Comparison of ENCODE assay signal across 10 mouse cellular contexts in genomic region chr5:121449976-121450375, GRCm38 (mm10). TPM values are rescaled to one million over a fixed set of nuclear protein-coding genes. Genes with fewer than 3 reads are reported as not detected.
DNase-seq lines count a peak whose midpoint lies in the region; ATAC-seq and TF ChIP-seq lines count a peak whose summit lies in the region.
"Had no signal": no experiment of that assay in that cellular context is flagged by ENCODE, and none has a peak within 500 bp of the region (broad histone marks: within the 10 kb centered on the region; RNA-seq: fewer than 3 reads in every experiment).

No protein-coding gene starts in this region.

- TF ChIP-seq RAD21 in CH12.LX (IDR thresholded peaks at IDR 0.05; ENCODE audit: low read depth, low read length) = peak; percentile 75

- no peak overlapping the region for H3K27ac ChIP-seq in hindbrain, embryonic 11.5 days (ENCODE audit: low read depth, low read length)
- no peak overlapping the region for H3K27ac ChIP-seq in hindbrain, embryonic 13.5 days
- H3K27ac ChIP-seq in CH12.LX (ENCODE audit: insufficient read depth, low read depth) = peak overlapping the region; percentile 72
- no peak overlapping the region for H3K27ac ChIP-seq in heart, embryonic 13.5 days (replicated peaks)
- no peak overlapping the region for H3K27ac ChIP-seq in small intestine, adult 2 months (ENCODE audit: insufficient read depth, low read depth, low read length)
- H3K27ac ChIP-seq: embryonic facial prominence, embryonic 12.5 days had no signal

- 0 out of 2 replicates have a peak, but pooled peaks have one; percentile 39 for TF ChIP-seq POLR2A in CH12.LX (IDR thresholded peaks at IDR 0.05; ENCODE audit: low read depth, low read length)
- TF ChIP-seq POLR2A in small intestine, adult 2 months (IDR thresholded peaks at IDR 0.05; ENCODE audit: low read depth, low read length) = no peak

- H3K9me3 ChIP-seq in hindbrain, embryonic 11.5 days (ENCODE audit: control insufficient read depth, low read length) = no peaks in the 10 kb centered on the region
- H3K9me3 ChIP-seq in hindbrain, embryonic 13.5 days = no peaks in the 10 kb centered on the region
- peaks cover 2% of the 10 kb centered on the region for H3K9me3 ChIP-seq in CH12.LX (replicated peaks; ENCODE audit: low read length)
- H3K9me3 ChIP-seq in heart, embryonic 13.5 days = no peaks in the 10 kb centered on the region
- H3K9me3 ChIP-seq: embryonic facial prominence, embryonic 12.5 days had no signal

- DNase-seq in hindbrain, embryonic 11.5 days (ENCODE audit: low spot score) = peak; percentile 67
- peak; percentile 94 for DNase-seq in CH12.LX (ENCODE audit: extremely low read depth)
- DNase-seq in adrenal gland, postnatal 14 days = peak; percentile 79
- DNase-seq in lung, adult 18-20 months = peak; percentile 48 to 66
- DNase-seq in ovary, postnatal 36 days (ENCODE audit: low spot score) = no peak

- WGBS in hindbrain, embryonic 11.5 days = 69% methylated on average over 6 of the region's 6 CpGs
- WGBS in hindbrain, embryonic 13.5 days = 64% methylated on average over 6 of the region's 6 CpGs
- 63% methylated on average over 6 of the region's 6 CpGs for WGBS in heart, embryonic 13.5 days
- WGBS in small intestine, adult 2 months = 40% methylated on average over 6 of the region's 6 CpGs

- H3K4me3 ChIP-seq in hindbrain, embryonic 11.5 days (ENCODE audit: low read depth, low read length) = no peak overlapping the region
- no peak overlapping the region for H3K4me3 ChIP-seq in hindbrain, embryonic 13.5 days
- H3K4me3 ChIP-seq in CH12.LX (replicated peaks in 1 of 3; ENCODE audit: low read depth in 2 of 3, low read length in 2 of 3, poor library complexity in 1 of 3) = no peak overlapping the region
- no peak overlapping the region for H3K4me3 ChIP-seq in heart, embryonic 13.5 days
- no peak overlapping the region for H3K4me3 ChIP-seq in small intestine, adult 2 months (ENCODE audit: low read depth, low read length)
- H3K4me3 ChIP-seq: embryonic facial prominence, embryonic 12.5 days had no signal

- H3K4me1 ChIP-seq in hindbrain, embryonic 11.5 days (replicated peaks; ENCODE audit: control insufficient read depth, insufficient read depth, low read length) = peaks cover 2% of the 10 kb centered on the region; the same call in 1 of the 2 replicates
- H3K4me1 ChIP-seq in hindbrain, embryonic 13.5 days (replicated peaks) = peaks cover 30% of the 10 kb centered on the region
- H3K4me1 ChIP-seq in CH12.LX (ENCODE audit: control insufficient read depth in 1 of 2, insufficient read depth in 2 of 2) = peaks cover 11 to 65% of the 10 kb centered on the region in 2 experiments
- peaks cover 41% of the 10 kb centered on the region for H3K4me1 ChIP-seq in heart, embryonic 13.5 days
- H3K4me1 ChIP-seq in small intestine, adult 2 months (ENCODE audit: control insufficient read depth, insufficient read depth, insufficient read length, low read length) = peaks cover 18% of the 10 kb centered on the region; the same call in 1 of the 2 replicates

- dilution Hi-C loops in CH12.LX (cut with MboI; ENCODE audit: extremely low pct_ligation_motif_present, extremely low pct_unique_long_range_greater_than_20kb, low sequenced_read_pairs) = no loop called here

- H3K79me2 ChIP-seq in CH12.LX (replicated peaks; ENCODE audit: control insufficient read depth, extremely low read depth, insufficient read depth, poor library complexity, severe bottlenecking) = peaks cover 25% of the 10 kb centered on the region

- no peak overlapping the region for H3K4me2 ChIP-seq in hindbrain, embryonic 11.5 days (replicated peaks; ENCODE audit: low read depth, low read length)
- no peak overlapping the region for H3K4me2 ChIP-seq in hindbrain, embryonic 13.5 days
- H3K4me2 ChIP-seq in CH12.LX (ENCODE audit: insufficient read depth, low read depth, poor library complexity, severe bottlenecking) = peak overlapping the region; percentile 59
- H3K4me2 ChIP-seq in heart, embryonic 13.5 days = peak overlapping the region; percentile 95; the same call in 1 of the 2 replicates
- H3K4me2 ChIP-seq: embryonic facial prominence, embryonic 12.5 days had no signal

- peaks cover 13% of the 10 kb centered on the region for H3K36me3 ChIP-seq in hindbrain, embryonic 11.5 days (ENCODE audit: control insufficient read depth, insufficient read depth, low read length)
- H3K36me3 ChIP-seq in hindbrain, embryonic 13.5 days = peaks cover 52% of the 10 kb centered on the region
- H3K36me3 ChIP-seq in CH12.LX (replicated peaks in 1 of 2; ENCODE audit: control insufficient read depth in 1 of 2, insufficient read depth in 1 of 2, low read length in 1 of 2) = peaks cover 42 to 60% of the 10 kb centered on the region in 2 experiments
- H3K36me3 ChIP-seq in heart, embryonic 13.5 days = peaks cover 53% of the 10 kb centered on the region
- H3K36me3 ChIP-seq in small intestine, adult 2 months (ENCODE audit: control insufficient read depth, insufficient read depth, low read length) = peaks cover 25% of the 10 kb centered on the region

- peak; percentile 90 for TF ChIP-seq EP300 in CH12.LX (IDR thresholded peaks at IDR 0.05; ENCODE audit: low read length)

- no peak overlapping the region for H3K9ac ChIP-seq in hindbrain, embryonic 11.5 days (ENCODE audit: low read depth, low read length)
- H3K9ac ChIP-seq in hindbrain, embryonic 13.5 days = no peak overlapping the region
- no peak overlapping the region; the same call in 1 of the 2 replicates for H3K9ac ChIP-seq in CH12.LX (ENCODE audit: insufficient read depth, low read depth)
- no peak overlapping the region for H3K9ac ChIP-seq in heart, embryonic 13.5 days
- H3K9ac ChIP-seq: embryonic facial prominence, embryonic 12.5 days had no signal

- TF ChIP-seq CTCF in CH12.LX (conservative IDR thresholded peaks at IDR 0.05 in 1 of 2, IDR thresholded peaks at IDR 0.05 in 1 of 2; ENCODE audit: low read depth in 2 of 2, low read length in 2 of 2) = peak; percentile 61 to 83
- peak; percentile 40; the same call in 1 of the 2 replicates for TF ChIP-seq CTCF in small intestine, adult 2 months (IDR thresholded peaks at IDR 0.05; ENCODE audit: extremely low read depth, insufficient read length, insufficient replicate concordance, low read depth, low read length)

- H3K27me3 ChIP-seq in hindbrain, embryonic 11.5 days (ENCODE audit: control insufficient read depth, insufficient read depth, low read length) = no peaks in the 10 kb centered on the region
- no peaks in the 10 kb centered on the region for H3K27me3 ChIP-seq in hindbrain, embryonic 13.5 days
- no peaks in the 10 kb centered on the region for H3K27me3 ChIP-seq in CH12.LX (replicated peaks)
- H3K27me3 ChIP-seq in heart, embryonic 13.5 days (replicated peaks) = no peaks in the 10 kb centered on the region
- no peaks in the 10 kb centered on the region for H3K27me3 ChIP-seq in small intestine, adult 2 months (ENCODE audit: control insufficient read depth, insufficient read depth, low read length)
- H3K27me3 ChIP-seq: embryonic facial prominence, embryonic 12.5 days had no signal

- no peak for ATAC-seq in hindbrain, embryonic 11.5 days (ENCODE audit: low FRiP score)
- no peak for ATAC-seq in hindbrain, embryonic 13.5 days (ENCODE audit: low FRiP score)
- ATAC-seq in heart, embryonic 13.5 days (ENCODE audit: extremely low read depth, insufficient number of reproducible peaks, low FRiP score, low TSS enrichment) = no peak

- in situ Hi-C loops in CH12.LX (cut with MboI; ENCODE audit: low pct_ligation_motif_present, low pct_unique_long_range_greater_than_20kb, low sequenced_read_pairs) = no loop called here

TF ChIP-seq in CH12.LX, 34 proteins besides CTCF, POLR2A, EP300 and RAD21 (continues in another document):
- TF ChIP-seq TBP (conservative IDR thresholded peaks at IDR 0.05; ENCODE audit: low read depth, low read length) = no peak

RNA-seq across cellular contexts. Expression of gene Tmem116, which starts 1.7 kb away (rescaled TPM):
- 0.85 and 1.1 TPM in 2 replicates for polyA plus RNA-seq in hindbrain, embryonic 11.5 days (2014; fragmentation: Nextera tagmentation; extraction: Ambion mirVana)
- 1.9 and 2.2 TPM in 2 replicates for polyA plus RNA-seq in hindbrain, embryonic 13.5 days (2015; fragmentation: Nextera tagmentation; extraction: Ambion mirVana)
- total RNA-seq in CH12.LX (2012; rRNA removed) = 2.3 and 2.5 TPM in 2 replicates
- total RNA-seq in CH12.LX (2014; rRNA removed) = 0.97 and 1.3 TPM in 2 replicates
- polyA plus RNA-seq in CH12.LX (2012; ENCODE audit: insufficient read length, low read depth) = 2.5 and 3.2 TPM in 2 replicates
- total RNA-seq in adrenal gland, postnatal 14 days (2021) = 1.5 and 2.1 TPM in 2 replicates
- polyA plus RNA-seq in heart, embryonic 13.5 days (2015; fragmentation: Nextera tagmentation; extraction: Ambion mirVana) = 3.9 TPM in 2 replicates
- polyA plus RNA-seq in small intestine, adult 2 months (2012; rRNA removed) = 0.70 and 7.2 TPM in 2 replicates

RNA-seq across cellular contexts. Expression of gene Erp29, which starts 2.3 kb away (rescaled TPM):
- 111 and 113 TPM in 2 replicates for polyA plus RNA-seq in hindbrain, embryonic 11.5 days (2014; fragmentation: Nextera tagmentation; extraction: Ambion mirVana)
- polyA plus RNA-seq in hindbrain, embryonic 13.5 days (2015; fragmentation: Nextera tagmentation; extraction: Ambion mirVana) = 165 and 166 TPM in 2 replicates
- total RNA-seq in CH12.LX (2012; rRNA removed) (252 and 297 TPM in 2 replicates), CH12.LX (2014; rRNA removed) (204 and 243 TPM in 2 replicates)
- polyA plus RNA-seq in CH12.LX (2012; ENCODE audit: insufficient read length, low read depth) = 258 and 286 TPM in 2 replicates
- total RNA-seq in adrenal gland, postnatal 14 days (2021) = 110 and 116 TPM in 2 replicates
- polyA plus RNA-seq in heart, embryonic 13.5 days (2015; fragmentation: Nextera tagmentation; extraction: Ambion mirVana) = 146 and 160 TPM in 2 replicates
- 24.5 and 35.6 TPM in 2 replicates for polyA plus RNA-seq in small intestine, adult 2 months (2012; rRNA removed)

RNA-seq across cellular contexts. Expression of gene Naa25, which starts 52.2 kb away (rescaled TPM):
- polyA plus RNA-seq in hindbrain, embryonic 11.5 days (2014; fragmentation: Nextera tagmentation; extraction: Ambion mirVana) = 48.9 and 53.3 TPM in 2 replicates
- polyA plus RNA-seq in hindbrain, embryonic 13.5 days (2015; fragmentation: Nextera tagmentation; extraction: Ambion mirVana) = 47.7 and 51.8 TPM in 2 replicates
- total RNA-seq in CH12.LX (2012; rRNA removed) = 41.3 and 44.1 TPM in 2 replicates
- total RNA-seq in CH12.LX (2014; rRNA removed) = 53.1 and 59.7 TPM in 2 replicates
- 60.3 and 66.0 TPM in 2 replicates for polyA plus RNA-seq in CH12.LX (2012; ENCODE audit: insufficient read length, low read depth)
- total RNA-seq in adrenal gland, postnatal 14 days (2021) = 34.7 and 36.3 TPM in 2 replicates
- 30.4 and 34.7 TPM in 2 replicates for polyA plus RNA-seq in heart, embryonic 13.5 days (2015; fragmentation: Nextera tagmentation; extraction: Ambion mirVana)
- polyA plus RNA-seq in small intestine, adult 2 months (2012; rRNA removed) = 1.7 and 3.2 TPM in 2 replicates

RNA-seq across cellular contexts. Expression of gene Adam1b, which starts 53.3 kb away (rescaled TPM):
- polyA plus RNA-seq in hindbrain, embryonic 11.5 days (2014; fragmentation: Nextera tagmentation; extraction: Ambion mirVana) = not detected in 2 replicates
- polyA plus RNA-seq in hindbrain, embryonic 13.5 days (2015; fragmentation: Nextera tagmentation; extraction: Ambion mirVana) = 0.13 TPM in 1 of 2 replicates, not detected in the other
- total RNA-seq in CH12.LX (2012; rRNA removed) = 0.04 TPM in 1 of 2 replicates, not detected in the other
- total RNA-seq in CH12.LX (2014; rRNA removed) = not detected in 2 replicates
- 0.08 TPM in 1 of 2 replicates, not detected in the other for polyA plus RNA-seq in CH12.LX (2012; ENCODE audit: insufficient read length, low read depth)
- total RNA-seq in adrenal gland, postnatal 14 days (2021) = not detected in 2 replicates
- 0.09 TPM in 1 of 2 replicates, not detected in the other for polyA plus RNA-seq in heart, embryonic 13.5 days (2015; fragmentation: Nextera tagmentation; extraction: Ambion mirVana)
- polyA plus RNA-seq in small intestine, adult 2 months (2012; rRNA removed) = not detected in 2 replicates
- polyA plus RNA-seq: embryonic facial prominence, embryonic 12.5 days; liver, embryonic 16.5 days had no signal

Comparison
In these comparisons a context has a peak if more than half of its experiments do, and no peak if none do; other contexts are left out.
1. H3K4me2 ChIP-seq: peak in CH12.LX (single experiment) and heart, embryonic 13.5 days (single experiment); none in hindbrain, embryonic 11.5 days (single experiment) and hindbrain, embryonic 13.5 days (single experiment).